Mouse (Mus musculus): Measurements from ENCODE around the gene Rfx2. TPM values are rescaled to one million over a fixed set of nuclear protein-coding genes. Genes with fewer than 3 reads are reported as not detected.

The Rfx2 gene
- 6.7 and 6.9 TPM in 2 replicates for polyA plus RNA-seq (2015; fragmentation: Nextera tagmentation; extraction: Ambion mirVana)

DNA sequence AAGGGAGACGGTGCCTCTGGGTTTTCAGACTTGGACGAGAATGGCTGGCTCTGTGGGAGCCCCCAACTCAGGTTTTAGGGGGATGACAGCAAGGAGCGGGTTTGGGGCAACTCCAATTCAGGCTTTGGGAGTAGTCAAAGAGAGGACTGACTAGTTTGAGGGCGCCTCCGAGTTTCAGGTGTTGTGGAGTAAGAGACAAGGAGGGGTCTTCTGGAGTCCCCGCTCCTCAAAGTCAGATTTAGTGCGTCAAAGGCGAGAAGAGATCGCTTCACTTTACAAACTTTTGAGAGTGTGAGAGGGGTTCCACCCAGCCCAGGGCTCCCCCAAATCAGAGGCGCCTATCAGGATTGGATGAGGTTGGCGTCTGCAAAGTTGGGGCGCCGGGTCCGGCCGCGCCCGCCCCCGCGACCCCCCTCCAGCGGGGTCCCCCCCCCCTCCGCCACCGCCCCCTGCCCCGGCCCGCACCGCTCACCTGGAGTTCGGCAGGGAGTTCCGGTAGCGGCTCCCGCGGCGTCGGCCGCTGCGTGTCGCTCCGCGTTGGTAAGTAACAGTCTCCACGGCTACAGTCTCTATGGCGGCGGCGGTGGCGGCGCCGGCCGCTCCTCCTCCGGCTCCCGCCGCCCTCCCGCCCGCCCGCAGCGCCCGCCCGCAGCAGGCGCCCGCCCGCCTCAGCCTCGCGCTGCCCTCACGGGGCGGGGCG lies at the start of gene Rfx2:
Gene Rfx2, minus strand, starts transcription at position 603 of the 700 bp plus-strand sequence.
- no peak within 1 kb of the TSS for H3K27ac ChIP-seq (ENCODE audit: low read length)
- no peaks in the 10 kb centered on the region for H3K36me3 ChIP-seq (ENCODE audit: control insufficient read depth, insufficient read depth, low read length)
- peak within 1 kb of the TSS; percentile 64 for H3K9ac ChIP-seq (ENCODE audit: low read length)
- WGBS, result under 1% methylated on average over 33 of the region's 62 CpGs
- ATAC-seq (ENCODE audit: low read depth), result no peak
- peaks cover 3% of the 10 kb centered on the region; the same call in 1 of the 2 replicates for H3K27me3 ChIP-seq (ENCODE audit: control insufficient read depth, insufficient read depth, low read depth, low read length)
- H3K4me3 ChIP-seq (ENCODE audit: low read length), result peak within 1 kb of the TSS; percentile 59
- H3K4me2 ChIP-seq (ENCODE audit: low read depth, low read length), result peak within 1 kb of the TSS; percentile 85
- peaks cover 8% of the 10 kb centered on the region; the same call in 1 of the 2 replicates for H3K4me1 ChIP-seq (replicated peaks; ENCODE audit: control insufficient read depth, insufficient read depth, low read length)
- no peaks in the 10 kb centered on the region for H3K9me3 ChIP-seq (ENCODE audit: control insufficient read depth, low read length)

DNA sequence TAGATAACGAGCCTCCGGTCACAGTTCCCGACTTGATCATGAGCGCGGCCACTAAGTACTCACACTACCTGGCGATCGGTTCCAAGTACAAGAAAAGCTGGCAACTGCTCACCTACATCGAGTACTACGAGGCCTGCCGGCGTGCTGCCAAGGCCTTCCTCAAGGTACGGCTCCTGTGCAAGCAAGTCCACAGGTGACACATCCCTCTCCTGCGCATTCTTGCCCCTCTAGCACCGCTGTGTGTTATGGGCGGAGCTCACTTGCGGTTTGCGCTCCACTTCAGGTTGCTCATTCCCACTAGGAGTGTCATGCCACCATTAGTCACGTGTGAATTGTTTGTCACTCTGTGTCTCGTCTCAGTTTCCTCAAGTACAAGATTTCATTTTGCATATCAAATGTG lies 46.6 kb upstream of the Rfx2 start:
- H3K36me3 ChIP-seq (ENCODE audit: control insufficient read depth, insufficient read depth, low read length), result no peaks in the 10 kb centered on the region
- no peak overlapping the region for H3K4me3 ChIP-seq (ENCODE audit: low read length)
- no peak overlapping the region for H3K27ac ChIP-seq (ENCODE audit: low read length)
- no peaks in the 10 kb centered on the region for H3K9me3 ChIP-seq (ENCODE audit: control insufficient read depth, low read length)
- H3K9ac ChIP-seq (ENCODE audit: low read length), result no peak overlapping the region
- H3K4me1 ChIP-seq (replicated peaks; ENCODE audit: control insufficient read depth, insufficient read depth, low read length), result no peaks in the 10 kb centered on the region
- H3K27me3 ChIP-seq (ENCODE audit: control insufficient read depth, insufficient read depth, low read depth, low read length), result no peaks in the 10 kb centered on the region
- ATAC-seq (ENCODE audit: low read depth), result peak; percentile 73; the same call in 1 of the 2 replicates
- WGBS, result 75% methylated on average over 19 of the region's 19 CpGs
- H3K4me2 ChIP-seq (ENCODE audit: low read depth, low read length), result no peak overlapping the region

- Histone ChIP-seq H3K9me3 (ENCODE audit: control insufficient read depth, low read length) (no peaks in the 10 kb centered on the region), H3K4me3 (ENCODE audit: low read length) (no peak overlapping the region), H3K4me2 (ENCODE audit: low read depth, low read length) (no peak overlapping the region), H3K9ac (ENCODE audit: low read length) (no peak overlapping the region), H3K27ac (ENCODE audit: low read length) (no peak overlapping the region), H3K4me1 (replicated peaks; ENCODE audit: control insufficient read depth, insufficient read depth, low read length) (no peaks in the 10 kb centered on the region), H3K36me3 (ENCODE audit: control insufficient read depth, insufficient read depth, low read length) (no peaks in the 10 kb centered on the region), H3K27me3 (ENCODE audit: control insufficient read depth, insufficient read depth, low read depth, low read length) (no peaks in the 10 kb centered on the region)
- ATAC-seq (ENCODE audit: low read depth), result no peak
- 53% methylated on average over 8 of the region's 8 CpGs for WGBS
Observed at GRCm38 (mm10) chr17:56876981-56877380, 46.2 kb upstream of the Rfx2 start.

GRCm38 (mm10) chr17:56876465-56876864 lies 45.7 kb upstream of the Rfx2 start:
- H3K9me3 ChIP-seq (ENCODE audit: control insufficient read depth, low read length), result no peaks in the 10 kb centered on the region
- no peaks in the 10 kb centered on the region for H3K27me3 ChIP-seq (ENCODE audit: control insufficient read depth, insufficient read depth, low read depth, low read length)
- WGBS, result 71% methylated on average over 3 of the region's 3 CpGs
- no peak overlapping the region for H3K27ac ChIP-seq (ENCODE audit: low read length)
- no peak for ATAC-seq (ENCODE audit: low read depth)
- H3K4me1 ChIP-seq (replicated peaks; ENCODE audit: control insufficient read depth, insufficient read depth, low read length), result no peaks in the 10 kb centered on the region
- no peak overlapping the region for H3K4me3 ChIP-seq (ENCODE audit: low read length)
- no peaks in the 10 kb centered on the region for H3K36me3 ChIP-seq (ENCODE audit: control insufficient read depth, insufficient read depth, low read length)
- no peak overlapping the region for H3K4me2 ChIP-seq (ENCODE audit: low read depth, low read length)
- H3K9ac ChIP-seq (ENCODE audit: low read length), result no peak overlapping the region

- H3K9me3 ChIP-seq (ENCODE audit: control insufficient read depth, low read length), result no peaks in the 10 kb centered on the region
- no peak within 1 kb of the TSS for H3K4me2 ChIP-seq (ENCODE audit: low read depth, low read length)
- no peak within 1 kb of the TSS for H3K9ac ChIP-seq (ENCODE audit: low read length)
- no peaks in the 10 kb centered on the region for H3K4me1 ChIP-seq (replicated peaks; ENCODE audit: control insufficient read depth, insufficient read depth, low read length)
- H3K4me3 ChIP-seq (ENCODE audit: low read length), result no peak within 1 kb of the TSS
- ATAC-seq (ENCODE audit: low read depth), result no peak
- WGBS, result 71% methylated on average over 12 of the region's 12 CpGs
- no peaks in the 10 kb centered on the region for H3K36me3 ChIP-seq (ENCODE audit: control insufficient read depth, insufficient read depth, low read length)
- no peaks in the 10 kb centered on the region for H3K27me3 ChIP-seq (ENCODE audit: control insufficient read depth, insufficient read depth, low read depth, low read length)
- H3K27ac ChIP-seq (ENCODE audit: low read length), result no peak within 1 kb of the TSS
Observed at GRCm38 (mm10) chr17:56874936-56875651, 44.3 kb upstream of the Rfx2 start, which contains the start of gene 1700061G19Rik. TSS of gene 1700061G19Rik (plus strand) at chr17:56875477.

- H3K36me3 ChIP-seq (ENCODE audit: control insufficient read depth, insufficient read depth, low read length), result no peaks in the 10 kb centered on the region
- H3K9me3 ChIP-seq (ENCODE audit: control insufficient read depth, low read length), result no peaks in the 10 kb centered on the region
- no peak within 1 kb of the TSS for H3K27ac ChIP-seq (ENCODE audit: low read length)
- no peak for ATAC-seq (ENCODE audit: low read depth)
- H3K4me3 ChIP-seq (ENCODE audit: low read length), result no peak within 1 kb of the TSS
- WGBS, result 88% methylated on average over 2 of the region's 2 CpGs
- no peaks in the 10 kb centered on the region for H3K4me1 ChIP-seq (replicated peaks; ENCODE audit: control insufficient read depth, insufficient read depth, low read length)
- no peaks in the 10 kb centered on the region for H3K27me3 ChIP-seq (ENCODE audit: control insufficient read depth, insufficient read depth, low read depth, low read length)
- no peak within 1 kb of the TSS for H3K4me2 ChIP-seq (ENCODE audit: low read depth, low read length)
- no peak within 1 kb of the TSS for H3K9ac ChIP-seq (ENCODE audit: low read length)
Observed at GRCm38 (mm10) chr17:56874237-56874636, 43.4 kb upstream of the Rfx2 start, which contains the start of gene Acsbg2. TSS of gene Acsbg2 (minus strand) at chr17:56874447.

- Histone ChIP-seq H3K9me3 (ENCODE audit: control insufficient read depth, low read length) (no peaks in the 10 kb centered on the region), H3K4me2 (ENCODE audit: low read depth, low read length) (no peak overlapping the region), H3K27ac (ENCODE audit: low read length) (no peak overlapping the region), H3K36me3 (ENCODE audit: control insufficient read depth, insufficient read depth, low read length) (no peaks in the 10 kb centered on the region), H3K27me3 (ENCODE audit: control insufficient read depth, insufficient read depth, low read depth, low read length) (no peaks in the 10 kb centered on the region), H3K9ac (ENCODE audit: low read length) (no peak overlapping the region), H3K4me3 (ENCODE audit: low read length) (no peak overlapping the region), H3K4me1 (replicated peaks; ENCODE audit: control insufficient read depth, insufficient read depth, low read length) (no peaks in the 10 kb centered on the region)
- 67% methylated on average over 7 of the region's 7 CpGs for WGBS
- ATAC-seq (ENCODE audit: low read depth), result no peak
Observed at GRCm38 (mm10) chr17:56872512-56872911, 41.7 kb upstream of the Rfx2 start.

DNA sequence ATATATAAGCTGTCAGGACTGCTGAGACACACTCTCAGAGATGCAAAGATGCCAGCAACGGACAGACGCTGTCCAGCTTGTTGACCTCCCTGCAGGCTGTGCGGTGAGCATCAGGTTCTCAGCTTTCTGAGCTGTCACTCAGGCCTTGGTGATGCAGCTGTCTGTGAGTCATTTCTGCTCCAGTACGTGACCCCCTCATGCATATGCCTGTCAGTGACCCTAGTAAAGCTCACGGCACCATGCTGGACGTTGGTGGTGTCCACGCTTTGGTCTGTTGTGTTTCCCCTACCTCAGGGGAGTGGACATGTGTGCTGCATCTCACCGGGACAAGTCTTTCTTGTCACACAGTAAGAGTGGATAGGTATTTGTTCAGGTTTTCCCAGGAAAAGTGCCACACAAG lies 41.0 kb upstream of the Rfx2 start:
- 52% methylated on average over 8 of the region's 8 CpGs for WGBS
- Histone ChIP-seq H3K9ac (ENCODE audit: low read length) (no peak overlapping the region), H3K4me3 (ENCODE audit: low read length) (no peak overlapping the region), H3K4me2 (ENCODE audit: low read depth, low read length) (no peak overlapping the region), H3K27me3 (ENCODE audit: control insufficient read depth, insufficient read depth, low read depth, low read length) (no peaks in the 10 kb centered on the region), H3K9me3 (ENCODE audit: control insufficient read depth, low read length) (no peaks in the 10 kb centered on the region), H3K4me1 (replicated peaks; ENCODE audit: control insufficient read depth, insufficient read depth, low read length) (no peaks in the 10 kb centered on the region), H3K27ac (ENCODE audit: low read length) (no peak overlapping the region), H3K36me3 (ENCODE audit: control insufficient read depth, insufficient read depth, low read length) (no peaks in the 10 kb centered on the region)
- no peak for ATAC-seq (ENCODE audit: low read depth)

DNA sequence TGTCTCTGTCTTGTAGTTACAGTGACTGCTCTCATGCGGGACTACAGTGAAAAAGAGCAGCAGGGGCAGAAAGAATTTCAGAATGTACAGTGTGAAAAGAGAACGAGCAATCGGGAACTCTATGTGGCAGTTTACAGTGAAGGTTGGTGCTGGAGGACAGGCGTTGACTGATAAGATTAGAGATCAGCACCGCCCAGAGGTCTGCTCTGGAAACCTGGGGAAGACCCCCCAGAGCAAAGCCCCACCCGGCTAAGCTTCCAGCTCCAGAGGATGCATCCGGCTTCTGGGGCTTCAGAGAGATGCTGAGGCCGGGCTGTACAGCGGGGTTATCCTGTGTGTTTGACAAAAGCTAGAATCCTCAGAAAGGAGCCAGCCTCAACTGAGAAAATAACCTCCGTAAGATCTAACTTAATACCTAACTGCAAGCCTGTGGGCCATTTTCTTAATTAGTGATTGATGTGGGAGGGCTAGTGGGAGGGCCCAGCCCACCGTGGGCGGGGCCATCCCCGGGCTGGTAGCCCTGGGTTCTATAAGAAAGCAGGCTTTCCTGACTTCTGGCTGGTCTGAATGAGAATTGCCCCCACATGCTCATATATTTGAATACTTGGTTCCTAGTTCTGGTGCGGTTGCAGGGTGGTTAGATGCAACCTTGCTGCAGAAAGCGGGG lies 39.6 kb upstream of the Rfx2 start:
- Histone ChIP-seq H3K4me3 (ENCODE audit: low read length) (no peak overlapping the region), H3K4me1 (replicated peaks; ENCODE audit: control insufficient read depth, insufficient read depth, low read length) (no peaks in the 10 kb centered on the region), H3K27ac (ENCODE audit: low read length) (no peak overlapping the region), H3K4me2 (ENCODE audit: low read depth, low read length) (no peak overlapping the region), H3K9ac (ENCODE audit: low read length) (no peak overlapping the region), H3K9me3 (ENCODE audit: control insufficient read depth, low read length) (no peaks in the 10 kb centered on the region), H3K36me3 (ENCODE audit: control insufficient read depth, insufficient read depth, low read length) (no peaks in the 10 kb centered on the region), H3K27me3 (ENCODE audit: control insufficient read depth, insufficient read depth, low read depth, low read length) (no peaks in the 10 kb centered on the region)
- 52% methylated on average over 15 of the region's 15 CpGs for WGBS
- no peak for ATAC-seq (ENCODE audit: low read depth)
